Mouse (Mus musculus) E14TG2a.4 (cell line): ENCODE data around the gene Ctps.

ENCODE experiments used
- CTCF ChIP-seq: conservative IDR thresholded peaks from 2 replicates; pipeline ENCODE4 v1.5.1; 2014; ENCODE audit warnings: low read length
- NANOG ChIP-seq: IDR thresholded peaks from 2 replicates; pipeline ENCODE4 v1.6.1; 2014; ENCODE audit warnings: borderline replicate concordance, low read length, mixed read lengths
- POU5F1 ChIP-seq: IDR thresholded peaks from 2 replicates; pipeline ENCODE4 v1.6.1; 2014; ENCODE audit warnings: low read length, borderline replicate concordance

GRCm38 (mm10) chr4:120615528-120616081, 45.5 kb upstream of the Ctps start:
- TF ChIP-seq CTCF (no peak), POU5F1 (no peak), NANOG (no peak)
